Mouse (Mus musculus) retina, adult 2 months (tissue): ENCODE data around the gene Max.

ENCODE experiments used
- DNase-seq: peaks from one replicate; pipeline ENCODE4 v3.0.0-alpha.2; 2012; ENCODE audit warnings: low read depth, low spot score

Gene Max

DNA sequence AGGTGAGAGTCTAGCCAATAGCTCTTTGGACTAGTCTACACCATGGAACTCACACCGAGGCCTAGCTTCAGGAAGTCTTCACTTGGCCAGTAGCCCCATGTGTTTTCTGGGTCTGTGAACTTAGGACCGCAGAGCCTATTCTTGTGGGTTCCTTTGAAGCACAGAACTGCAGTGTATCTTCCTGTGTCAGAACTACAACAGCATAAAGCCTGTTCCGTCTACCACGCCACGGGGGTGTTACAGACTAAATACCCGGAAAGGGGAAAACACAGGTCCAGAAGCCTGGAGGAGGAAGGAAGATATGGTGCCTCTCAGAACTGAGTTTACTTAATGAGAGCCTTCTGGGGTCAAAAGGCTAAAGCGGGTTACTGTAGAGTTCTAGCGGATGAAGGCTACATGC is 38.9 kb downstream of the Max start:
- DNase-seq, result no peak

DNA sequence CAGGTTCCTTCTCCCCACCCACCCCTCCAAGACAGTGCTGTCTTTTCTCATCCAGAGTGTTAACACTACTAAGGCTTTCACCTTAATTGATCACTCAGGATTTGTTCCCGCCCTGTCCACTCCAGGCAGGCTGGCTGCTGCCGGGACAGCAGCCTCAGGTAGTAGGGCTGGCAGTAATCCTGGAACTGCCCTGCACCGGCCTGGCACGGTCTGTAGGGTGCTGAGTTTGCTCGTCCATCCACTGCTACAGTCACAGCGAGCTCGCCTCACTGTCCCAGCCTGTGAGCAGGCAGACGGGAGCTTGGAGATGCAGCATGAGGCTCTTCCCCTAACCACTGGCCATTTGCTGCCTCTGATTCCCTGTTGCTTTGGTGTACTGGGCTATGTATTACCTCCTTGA is 41.0 kb downstream of the Max start:
- no peak for DNase-seq

DNA sequence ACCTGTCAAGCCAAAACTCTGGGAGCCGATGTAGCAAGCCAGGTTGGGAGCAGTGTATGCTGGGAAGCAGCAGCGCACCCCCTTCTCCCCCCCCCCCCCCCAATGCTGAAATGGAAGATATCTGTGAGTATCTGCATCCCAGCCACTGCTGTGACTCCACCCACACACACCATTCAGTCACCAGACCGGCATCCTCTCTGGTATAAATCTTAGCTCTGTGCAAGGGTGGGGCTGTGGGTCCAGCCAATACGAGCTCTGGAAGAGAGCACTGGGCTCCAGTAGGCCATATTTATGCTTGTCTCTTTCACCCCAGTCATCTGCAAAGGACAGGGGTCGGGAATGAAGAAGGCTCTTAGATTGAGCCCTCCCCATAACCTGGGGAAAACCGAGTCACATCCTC is 41.6 kb downstream of the Max start:
- no peak for DNase-seq

DNA sequence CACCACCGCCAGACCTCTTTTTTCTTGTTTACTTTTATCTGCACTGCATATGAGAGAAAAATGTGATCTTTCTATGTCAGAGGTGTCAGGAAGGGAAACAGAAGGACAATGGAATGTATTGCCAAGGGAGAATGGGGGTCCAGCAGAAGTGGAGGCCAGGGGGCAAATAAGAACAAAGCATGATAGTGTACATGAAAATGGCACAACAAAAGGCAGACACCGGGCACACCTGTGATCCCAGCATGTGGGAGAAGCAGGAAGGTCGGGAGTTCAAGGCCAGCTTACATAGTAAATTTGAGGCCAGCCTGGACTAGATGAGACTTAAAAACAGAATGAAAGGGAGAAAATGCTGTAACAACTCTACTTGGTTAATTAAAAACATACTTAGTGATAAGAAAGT is 43.1 kb downstream of the Max start:
- DNase-seq, result no peak

DNA sequence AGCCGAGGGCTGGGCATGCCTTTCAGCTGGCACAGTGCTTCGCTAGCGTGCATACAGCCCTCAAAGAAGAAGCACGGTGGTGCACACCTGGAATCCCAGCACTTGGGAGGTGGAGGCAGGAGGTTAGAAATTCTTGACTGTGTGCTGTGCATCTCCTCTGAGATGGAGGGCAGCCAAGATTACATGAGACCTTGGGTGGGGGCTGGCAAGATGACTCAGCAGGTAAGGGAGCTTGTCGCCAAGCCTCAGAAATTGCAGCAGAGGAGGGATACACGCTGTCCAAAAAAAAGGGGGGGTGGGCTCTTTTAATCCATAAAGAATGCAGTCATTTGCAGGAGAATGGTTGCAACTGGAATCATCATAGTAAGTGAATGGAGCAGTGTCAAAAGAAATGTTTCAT is 43.9 kb downstream of the Max start:
- no peak for DNase-seq

DNA sequence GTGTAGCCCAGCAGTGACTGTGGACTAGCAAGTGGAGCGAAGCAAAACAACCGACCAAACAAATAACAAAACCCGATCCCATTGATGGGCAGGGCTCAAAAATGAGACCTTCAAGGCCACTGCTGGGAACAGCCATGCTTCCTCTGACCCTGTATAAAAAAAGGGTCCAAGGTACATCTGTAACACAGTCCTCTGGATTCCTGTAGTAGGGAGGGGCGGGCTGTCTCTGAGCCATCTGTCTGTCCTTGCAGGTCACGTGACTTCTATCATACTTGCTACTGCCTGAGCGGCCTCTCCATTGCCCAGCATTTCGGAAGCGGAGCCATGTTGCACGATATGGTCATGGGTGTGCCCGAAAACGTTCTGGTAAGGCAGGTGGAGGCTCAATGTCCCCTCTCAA is 45.8 kb downstream of the Max start:
- no peak for DNase-seq

DNA sequence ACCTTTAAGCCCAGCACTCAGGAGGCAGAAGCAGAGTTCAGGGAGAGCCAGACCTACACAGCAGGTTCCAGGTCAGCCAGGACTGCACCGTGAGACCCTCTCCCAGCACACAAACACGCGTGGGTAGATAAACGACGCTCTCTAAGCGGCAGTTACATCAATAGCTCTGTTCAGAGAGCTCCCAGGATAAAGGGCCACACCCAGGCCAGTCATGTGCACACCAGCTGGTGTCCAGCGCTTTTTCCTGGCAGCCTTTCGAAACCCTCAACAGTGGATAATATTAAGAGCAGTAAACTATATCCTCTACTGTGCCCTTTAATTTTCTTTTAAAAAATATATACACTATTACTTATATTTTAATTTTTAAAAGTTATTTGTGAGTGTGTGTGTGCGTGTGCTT is 49.8 kb downstream of the Max start:
- DNase-seq, result no peak

DNA sequence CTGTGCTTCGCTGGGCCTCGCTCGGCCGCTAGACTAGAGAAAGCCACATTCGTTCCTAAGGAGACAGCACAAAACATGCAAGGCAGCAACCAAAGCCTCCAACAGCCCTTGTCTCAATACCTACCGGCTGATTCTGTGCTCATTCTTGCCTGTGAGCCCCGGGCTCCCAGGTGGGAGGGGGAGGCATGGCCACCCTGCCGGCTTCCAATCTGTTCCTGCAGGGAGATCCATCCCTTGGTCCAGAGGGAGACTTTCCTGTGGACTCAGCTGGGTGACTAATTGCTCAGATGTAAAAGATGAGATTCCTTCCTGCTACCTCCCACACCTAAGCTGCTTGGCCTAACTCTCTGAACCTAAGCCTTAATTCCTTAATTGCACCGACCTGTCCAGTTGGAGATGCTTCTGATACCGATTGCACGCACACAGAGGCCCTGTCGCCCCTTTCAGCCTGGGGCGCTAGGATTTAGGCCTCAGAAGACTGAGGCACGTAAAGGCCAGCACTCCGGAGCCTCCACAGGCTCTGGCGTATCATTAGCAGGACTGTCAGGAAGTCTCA is 50.8 kb downstream of the Max start:
- DNase-seq, result peak; percentile 22

DNA sequence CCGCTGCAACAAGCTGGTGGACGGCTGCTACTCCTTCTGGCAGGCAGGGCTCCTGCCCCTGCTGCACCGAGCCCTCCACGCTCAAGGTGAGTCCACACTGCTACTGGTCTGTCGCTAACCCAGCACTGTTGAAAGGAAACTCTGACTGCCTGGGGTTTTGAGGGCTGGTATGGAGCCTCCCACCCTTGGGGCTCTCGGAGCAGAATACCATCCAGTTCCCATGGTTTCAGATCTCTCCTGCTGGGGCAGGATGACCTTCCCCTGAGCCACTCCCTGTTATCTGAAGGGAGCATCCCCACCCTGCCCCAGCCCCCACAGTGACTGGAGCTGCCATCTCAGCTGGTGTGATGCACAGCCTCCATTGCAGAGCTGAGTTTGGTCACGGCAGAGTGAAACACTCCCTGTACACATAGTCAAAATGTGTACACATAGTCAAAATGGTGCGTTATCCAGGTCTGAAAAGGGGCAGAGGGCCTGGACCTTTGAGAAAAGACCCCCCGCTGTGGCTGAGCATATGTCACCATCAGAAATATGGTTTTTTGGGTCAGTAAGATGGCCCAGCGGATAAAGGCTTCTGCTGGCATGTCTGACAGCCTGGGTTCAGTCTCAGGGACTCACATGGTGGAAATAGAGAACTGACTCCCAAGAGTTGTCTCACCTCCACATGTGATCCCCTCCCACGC is 51.6 kb downstream of the Max start:
- DNase-seq, result no peak

DNA sequence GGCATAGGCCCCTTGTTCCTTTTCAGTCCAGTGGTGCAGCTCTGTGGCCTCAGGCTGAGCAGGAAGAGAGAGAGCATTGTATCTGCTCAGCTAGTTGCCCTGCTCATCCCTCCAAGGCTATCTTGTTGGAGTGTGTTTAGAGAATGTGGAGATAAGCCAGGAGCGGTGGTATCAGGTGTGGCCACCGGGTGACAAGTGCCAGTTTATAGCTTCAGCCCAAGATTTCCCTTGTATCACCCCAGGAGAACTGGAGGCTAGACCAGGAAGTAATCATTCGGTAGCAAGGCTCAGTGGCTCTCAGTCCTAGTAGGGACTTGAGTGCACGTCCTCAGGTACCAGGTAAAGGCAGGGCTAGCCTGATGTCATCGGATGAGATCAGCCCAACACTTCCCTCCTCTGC is 52.8 kb downstream of the Max start:
- no peak for DNase-seq

DNA sequence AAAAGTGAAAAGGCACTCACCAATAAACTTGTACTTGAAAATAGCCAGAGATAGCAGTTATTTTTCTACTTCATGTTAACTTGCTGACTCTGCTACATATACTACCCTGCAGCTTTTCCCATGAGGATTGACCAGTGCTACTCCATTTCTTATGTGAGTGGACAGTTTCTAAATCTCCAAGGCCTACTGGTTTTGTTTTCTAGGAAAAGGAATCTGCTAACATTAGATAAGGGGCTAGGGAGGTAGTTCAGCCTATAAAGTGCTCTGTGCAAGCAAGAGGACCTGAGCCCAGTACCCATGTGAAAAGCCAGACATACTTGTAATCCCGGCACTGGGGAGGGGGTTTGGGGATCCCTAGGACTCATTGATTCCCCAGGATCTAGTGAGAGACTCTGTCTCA is 55.7 kb downstream of the Max start:
- DNase-seq, result no peak

DNA sequence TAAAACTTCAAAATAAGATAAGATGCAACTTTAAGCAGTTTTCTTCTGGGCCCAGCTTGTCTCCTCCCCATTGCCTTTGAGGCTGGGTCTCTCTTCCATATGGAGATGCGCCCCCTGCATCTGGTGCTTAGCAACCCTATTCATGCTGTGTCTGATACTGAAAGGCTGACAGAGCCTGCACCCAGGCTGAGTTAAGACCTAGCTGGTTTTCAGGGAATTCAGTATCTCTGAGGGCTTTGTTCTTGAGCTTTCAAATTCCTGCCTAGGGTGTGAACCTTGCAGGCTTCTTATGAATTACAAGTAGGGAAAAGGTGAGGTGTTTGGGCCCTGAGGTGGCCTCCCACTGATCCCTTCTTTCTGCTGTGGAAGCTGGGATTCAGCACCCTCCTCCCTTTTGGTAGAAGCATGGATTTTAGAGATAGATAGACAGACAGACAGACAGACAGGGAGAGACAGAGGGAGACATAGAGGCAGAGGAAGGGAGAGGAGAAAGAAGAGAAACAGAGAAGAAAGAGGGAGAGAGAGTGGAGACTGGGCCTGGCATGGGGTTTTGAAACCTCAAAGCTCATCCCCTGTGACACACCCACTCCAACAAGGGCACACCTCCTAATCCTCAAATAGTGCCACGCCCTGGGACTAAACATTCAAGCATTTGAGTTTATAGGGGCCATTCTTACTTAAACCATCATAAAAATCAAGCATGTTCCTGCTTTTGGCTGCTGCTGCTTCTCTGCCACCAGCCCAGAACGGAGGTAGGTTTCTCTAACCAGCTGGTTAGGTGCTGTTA is 60.3 kb downstream of the Max start:
- no peak for DNase-seq

DNA sequence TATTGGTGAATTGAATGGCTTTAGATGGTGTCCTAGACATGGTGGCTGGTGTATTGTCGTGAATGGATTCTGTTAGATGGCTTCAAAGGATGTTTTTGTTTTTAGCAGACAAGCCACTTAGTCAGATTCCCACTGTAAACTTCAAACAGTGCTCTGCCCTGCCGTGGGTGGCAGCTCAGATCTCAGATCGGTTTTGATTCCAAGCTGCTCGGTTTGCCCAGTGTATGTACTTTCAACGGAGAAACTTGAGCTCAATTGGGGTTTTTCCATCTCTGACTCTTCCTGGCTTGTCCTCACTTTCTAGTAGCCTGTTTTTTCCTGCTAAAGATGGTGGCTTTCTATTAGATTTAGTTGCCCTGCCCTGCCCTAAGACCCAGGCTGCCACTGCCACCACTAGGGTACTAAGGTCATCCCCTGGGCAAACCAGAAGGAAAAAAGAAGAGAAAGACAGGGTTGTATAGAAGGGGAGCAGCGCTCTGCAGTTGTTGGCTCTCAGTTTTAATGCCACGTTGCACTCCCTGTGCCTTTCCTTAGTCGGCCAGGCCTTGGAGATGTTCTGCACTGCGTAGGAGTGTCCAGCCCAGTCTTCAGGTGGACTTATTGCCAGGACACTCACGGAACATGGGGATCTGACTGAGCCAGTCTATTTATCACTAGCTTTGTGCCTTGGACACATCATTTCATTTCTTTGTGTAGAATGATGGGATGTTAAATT is 62.6 kb downstream of the Max start:
- DNase-seq, result no peak

DNA sequence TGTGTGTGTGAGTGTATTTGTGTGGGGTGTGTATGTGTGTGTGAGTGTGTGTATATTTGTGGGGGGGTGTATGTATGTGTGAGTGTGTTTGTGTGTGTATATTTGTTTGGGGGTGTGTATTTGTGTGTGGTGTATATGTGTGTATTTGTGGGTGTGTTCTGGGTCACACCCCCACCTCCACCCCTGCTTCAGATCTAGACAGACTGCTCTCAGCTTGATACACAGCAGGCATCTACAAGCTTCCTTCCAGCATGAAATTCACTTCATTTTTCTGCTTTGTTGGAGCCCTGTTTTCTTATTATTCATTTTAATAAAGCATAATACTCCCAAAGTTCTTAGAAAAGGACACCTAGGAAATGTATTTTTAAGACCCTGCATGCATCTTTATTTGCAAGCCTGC is 63.9 kb downstream of the Max start:
- DNase-seq, result no peak

DNA sequence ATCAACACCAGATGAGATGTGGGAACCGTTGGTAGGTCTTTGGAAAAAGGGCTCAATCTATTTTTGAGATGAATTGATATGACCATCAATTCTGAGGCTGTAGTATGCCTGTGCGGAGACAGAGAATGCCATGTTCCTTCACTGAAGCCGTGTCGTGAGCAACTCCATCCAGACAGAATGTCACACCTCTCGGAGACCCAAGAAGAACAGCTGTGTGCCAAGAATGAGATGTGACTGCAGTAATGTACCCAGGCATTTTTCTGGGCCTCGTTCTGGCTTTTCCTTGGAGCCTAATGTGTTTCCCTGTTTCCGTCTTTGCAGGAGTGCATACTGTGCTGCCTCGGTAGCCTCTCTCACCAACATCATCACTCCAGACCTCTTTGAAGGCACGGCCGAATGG is 65.0 kb downstream of the Max start:
- DNase-seq, result no peak

DNA sequence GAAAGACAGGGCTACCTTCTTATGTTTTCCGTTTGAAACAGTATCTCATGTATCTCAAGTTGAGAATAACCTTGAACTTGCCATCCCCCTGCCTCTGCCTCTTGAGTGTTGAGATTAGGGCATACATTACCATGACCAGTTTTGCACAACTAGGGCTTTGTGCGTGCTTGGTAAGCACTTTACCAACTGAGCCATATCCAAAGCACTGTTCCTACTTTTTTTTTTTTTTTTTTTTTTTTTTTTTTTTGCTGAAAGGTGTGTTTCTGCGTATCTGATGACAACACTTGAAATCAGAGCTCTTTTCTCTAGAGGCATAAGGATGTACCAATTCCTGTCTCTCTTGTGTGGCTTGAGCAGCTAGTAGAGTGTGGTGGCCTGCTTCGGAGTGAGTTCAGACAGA is 65.4 kb downstream of the Max start:
- no peak for DNase-seq

DNA sequence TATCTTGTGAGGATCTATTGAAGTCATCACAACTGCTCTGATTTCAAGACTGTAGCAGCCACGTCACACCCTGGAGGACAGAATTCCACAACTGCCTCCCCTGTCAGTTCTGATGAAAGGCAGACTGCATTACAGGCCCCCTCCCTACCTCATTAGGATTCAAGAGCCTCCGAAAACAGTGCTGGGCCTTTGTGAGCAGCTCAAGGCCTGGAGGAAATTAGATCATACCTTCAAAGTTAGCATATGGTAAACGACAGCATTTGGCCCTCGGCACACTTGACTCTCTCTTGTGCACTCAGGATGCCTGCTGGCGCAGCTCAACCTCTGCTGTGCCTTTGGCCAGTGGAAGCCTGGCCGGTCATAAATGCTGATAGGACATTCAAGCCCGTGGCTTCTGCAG is 66.2 kb downstream of the Max start:
- no peak for DNase-seq

DNA sequence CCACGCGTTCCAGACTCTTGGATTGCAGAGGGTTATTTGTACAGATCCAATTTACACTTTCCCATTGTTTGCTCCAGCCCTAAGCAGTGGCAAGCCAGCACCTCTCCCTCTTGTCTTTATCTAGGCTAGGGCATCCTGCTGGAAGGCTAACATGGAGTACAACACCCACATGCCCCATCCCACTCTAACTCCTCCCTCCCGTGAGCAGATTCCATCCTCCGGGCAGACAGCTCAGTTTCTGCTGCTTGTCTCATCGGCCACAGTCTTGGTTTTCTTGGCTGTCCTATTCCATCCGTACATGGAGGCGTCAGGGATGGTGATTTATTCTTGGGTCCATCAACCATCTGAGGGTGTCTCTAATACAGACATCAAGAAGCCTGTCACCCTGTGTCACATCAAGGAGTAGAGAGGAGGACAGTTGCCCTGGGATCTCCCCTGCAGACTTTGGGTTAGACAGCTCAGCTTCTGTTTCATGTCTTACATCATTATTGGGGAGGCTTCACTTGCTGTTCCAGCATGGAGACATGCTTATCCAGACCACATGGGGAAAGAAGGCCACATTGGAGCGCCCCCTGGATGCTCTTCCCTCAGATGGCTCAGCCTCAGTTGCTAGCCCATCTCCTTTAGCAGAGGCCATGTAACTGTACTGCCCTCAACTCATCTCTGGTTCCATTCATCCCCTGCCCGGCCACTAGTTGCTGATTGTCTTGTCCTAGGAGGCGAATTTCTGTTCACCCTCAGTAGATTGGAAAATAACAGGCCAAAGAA is 67.0 kb downstream of the Max start:
- no peak for DNase-seq

DNA sequence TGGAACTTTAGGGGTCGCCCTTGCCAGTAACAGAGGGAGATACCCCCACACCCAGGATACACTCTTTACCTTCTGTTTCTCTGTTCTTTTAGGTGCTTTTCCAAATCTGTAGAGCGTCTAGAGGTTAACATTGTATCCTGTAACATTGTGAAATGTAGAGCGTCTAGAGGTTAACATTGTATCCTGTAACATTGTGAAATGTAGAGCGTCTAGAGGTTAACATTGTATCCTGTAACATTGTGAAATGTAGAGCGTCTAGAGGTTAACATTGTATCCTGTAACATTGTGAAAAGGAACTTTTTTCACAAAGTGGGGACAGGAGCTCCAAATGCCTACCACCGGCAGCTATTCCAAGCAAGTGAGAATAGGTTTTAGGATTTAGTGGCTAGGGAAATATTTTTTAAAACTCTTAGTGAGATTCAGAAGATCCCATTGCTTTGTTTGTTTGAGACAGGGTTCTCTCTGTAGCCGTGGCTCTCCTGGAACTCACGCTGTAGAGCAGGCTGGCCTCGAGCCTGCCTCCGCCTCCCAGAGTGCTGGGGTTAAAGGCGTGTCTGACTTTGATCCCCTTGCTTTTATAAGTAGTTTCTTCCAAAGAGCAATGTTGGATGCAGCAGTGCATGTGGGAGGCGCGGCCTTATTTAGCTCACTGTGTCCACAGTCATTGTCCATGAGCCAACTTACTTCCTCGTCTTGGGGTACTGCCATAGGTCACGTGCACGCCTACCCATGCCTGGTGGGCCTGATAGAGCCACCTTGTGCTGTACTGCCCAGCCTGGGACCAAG is 68.9 kb downstream of the Max start:
- DNase-seq, result no peak

DNA sequence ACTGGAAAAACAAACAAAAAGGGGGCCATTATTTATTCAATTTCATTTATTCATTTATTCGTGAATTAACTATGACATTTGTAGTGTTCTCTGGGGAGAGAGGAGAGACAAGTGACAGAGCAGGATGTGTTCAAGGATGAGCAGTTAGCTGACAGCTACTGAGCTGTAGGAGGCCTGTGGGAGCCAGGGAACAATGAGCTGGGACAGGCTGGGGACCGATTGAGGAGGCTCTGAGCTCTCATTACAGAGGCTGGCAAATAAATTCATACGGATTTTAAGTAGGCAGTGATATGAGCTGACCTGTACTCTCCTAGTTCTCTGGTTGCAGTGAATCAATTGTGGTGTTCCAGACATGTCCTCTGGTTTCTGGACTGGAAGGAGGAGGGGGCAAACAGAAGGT is 70.8 kb downstream of the Max start:
- no peak for DNase-seq
